Mouse (Mus musculus) gastrocnemius, adult 8-10 months (tissue): ENCODE results near the gene Smim9. TPM values are rescaled to one million over a fixed set of nuclear protein-coding genes. Genes with fewer than 3 reads are reported as not detected.
"Not testable (repeated sequence)": the region's sequence is repeated elsewhere in the genome, so short reads cannot be mapped to it uniquely, and the experiment has no call there.

Experiments used
- DNase-seq, 2 experiments: peaks; one replicate each; pipeline ENCODE4 v3.0.0; 2022; ENCODE audit warnings: low spot score in 2 of 2
- total RNA-seq, 4 experiments: library from RNA; stranded (reverse); gene quantifications; 2 replicates each; pipeline ENCODE4 v1.2.4; 2022

The Smim9 gene
- total RNA-seq: not detected

GRCm38 (mm10) chrX:75163670-75164069 lies at the start of gene Smim9:
TSS of gene Smim9 (minus strand) at chrX:75163770.
- DNase-seq: no peak

GRCm38 (mm10) chrX:75155576-75156243 lies 7.9 kb downstream of the Smim9 start:
- DNase-seq: peak; percentile 30 to 39

GRCm38 (mm10) chrX:75152249-75152648 lies 11.3 kb downstream of the Smim9 start:
- no peak for DNase-seq

DNA sequence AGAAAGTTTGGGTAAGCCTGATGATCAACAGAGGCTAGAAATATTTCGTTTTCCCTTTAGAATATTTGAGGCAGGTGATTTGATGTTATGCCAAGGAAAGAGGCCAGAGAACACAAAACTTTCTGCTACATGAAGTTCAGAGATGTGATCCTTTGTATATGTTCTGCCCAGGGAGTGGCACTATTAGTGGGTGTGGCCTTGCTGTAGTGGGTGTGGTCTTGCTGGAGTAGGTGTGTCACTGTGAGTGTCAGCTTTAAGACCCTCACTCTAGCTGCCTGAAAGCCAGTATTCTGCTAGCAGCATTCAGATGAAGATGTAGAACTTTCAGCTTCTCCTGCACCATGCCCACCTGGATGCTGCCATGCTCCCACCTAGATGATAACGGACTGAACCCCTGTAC lies 13.3 kb downstream of the Smim9 start:
- no peak for DNase-seq

DNA sequence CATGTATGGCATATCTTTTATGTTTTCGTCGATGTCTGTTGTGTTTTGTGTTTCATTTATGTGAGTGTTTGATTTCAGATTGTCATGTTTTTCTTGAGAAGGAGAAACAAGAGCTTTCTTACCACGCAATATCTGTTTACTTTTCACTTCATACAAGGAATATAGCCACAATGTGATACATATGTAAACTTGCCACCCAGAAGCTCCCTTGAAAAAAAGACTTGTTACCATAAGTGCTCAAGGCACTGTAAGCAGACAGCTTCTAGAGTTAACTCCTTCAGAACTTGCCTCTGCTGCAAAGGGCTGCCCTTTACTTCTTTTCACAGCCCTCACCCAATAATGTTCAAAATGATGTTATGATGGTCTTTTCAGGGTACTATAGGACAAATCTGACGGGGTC lies 15.2 kb downstream of the Smim9 start:
- no peak for DNase-seq

GRCm38 (mm10) chrX:75143124-75143555 lies 20.4 kb downstream of the Smim9 start:
- not testable (repeated sequence) for DNase-seq

GRCm38 (mm10) chrX:75138182-75138581 lies 25.4 kb downstream of the Smim9 start:
- no peak for DNase-seq

DNA sequence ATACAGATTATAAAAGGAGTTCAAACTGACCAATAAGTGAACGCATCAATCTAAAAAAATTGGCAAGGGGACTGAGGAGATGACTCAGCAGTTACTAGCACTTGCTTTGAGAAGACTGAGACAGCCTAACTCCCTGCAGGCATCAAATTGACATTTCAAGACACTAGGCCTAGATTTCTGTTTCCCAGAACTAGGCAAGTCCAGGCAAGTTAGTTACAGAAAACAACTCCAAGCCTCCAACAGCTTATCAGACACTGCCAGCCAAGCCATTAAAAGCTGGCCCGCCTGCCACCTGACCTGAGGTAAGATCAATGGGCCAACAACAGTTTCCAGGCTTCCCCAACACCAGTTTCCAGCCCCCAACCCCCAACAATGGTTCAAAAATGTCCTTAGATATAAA lies 25.8 kb downstream of the Smim9 start:
- DNase-seq: no peak

- no peak for DNase-seq
These were observed 26.6 kb downstream of the Smim9 start for GRCm38 (mm10) chrX:75136938-75137337.

DNA sequence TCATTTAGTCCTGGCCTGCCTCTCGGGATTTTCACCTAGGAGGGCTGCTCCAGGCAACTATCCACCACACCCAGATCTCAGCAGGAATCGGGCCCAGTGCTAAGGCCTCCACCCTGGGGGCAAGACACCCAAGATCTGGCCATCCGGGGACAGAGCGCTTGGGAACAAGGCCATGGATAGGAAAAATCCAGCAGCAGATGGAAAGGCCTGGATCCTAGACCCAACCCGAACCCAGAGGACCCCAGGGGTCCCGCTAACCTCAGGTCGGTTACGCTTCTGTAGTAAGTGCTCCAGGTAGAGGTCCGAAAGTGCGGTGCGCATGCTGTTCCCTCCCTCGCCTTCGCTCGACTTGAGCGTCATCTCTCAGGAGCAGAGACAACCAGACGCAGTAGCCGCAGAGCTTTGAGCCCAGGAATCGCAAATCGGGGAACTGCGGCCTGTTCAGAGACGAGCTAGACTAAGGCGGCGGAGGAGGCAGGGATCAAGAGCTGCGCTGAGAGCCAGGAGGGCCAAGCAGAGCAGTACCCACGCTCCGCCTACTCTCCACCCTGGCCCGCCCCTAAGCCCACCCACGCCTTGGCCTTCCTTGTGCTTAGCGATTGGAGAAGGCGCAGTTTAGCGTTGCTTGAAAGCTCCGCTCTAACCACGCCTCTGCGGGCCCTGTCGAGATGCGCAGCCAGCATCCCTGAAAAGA lies 33.0 kb downstream of the Smim9 start, which contains the start of gene Mpp1:
Gene Mpp1 (minus strand): TSS at position 550 of the 694 bp plus-strand sequence.
- peak; percentile 63 to 67 for DNase-seq

GRCm38 (mm10) chrX:75129474-75129873 lies 34.1 kb downstream of the Smim9 start:
- DNase-seq: no peak

DNA sequence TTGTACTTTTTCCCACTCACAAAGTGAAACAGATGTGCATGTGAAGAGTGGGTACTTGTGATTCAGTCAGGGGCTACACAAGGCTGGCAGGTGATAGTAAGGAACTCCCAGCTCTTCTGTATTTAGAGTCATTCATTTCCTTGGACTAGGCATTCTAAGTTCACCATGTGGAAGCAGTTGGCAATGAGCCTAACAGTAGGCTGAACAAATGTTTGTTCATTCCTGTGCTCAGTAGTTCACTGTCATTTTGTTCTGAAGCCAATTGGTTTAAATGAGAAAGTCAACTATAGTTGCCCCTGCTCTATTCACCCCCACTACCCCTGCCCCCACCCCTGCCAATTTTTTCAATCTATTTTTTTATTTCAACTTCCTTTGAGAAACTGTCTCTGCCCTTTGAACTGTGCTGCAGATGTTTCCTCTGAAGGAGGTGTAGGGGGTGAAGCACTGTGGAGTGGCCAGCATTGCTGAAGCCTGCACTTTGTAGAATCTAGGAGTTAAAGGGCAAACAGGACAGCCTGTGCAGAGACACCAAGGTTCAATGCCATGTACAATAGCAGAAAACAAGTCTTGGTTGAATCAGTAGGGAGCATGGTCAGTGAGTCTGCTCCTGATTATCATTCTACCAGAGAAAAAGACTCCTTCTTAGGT lies 35.1 kb downstream of the Smim9 start:
- no peak for DNase-seq

GRCm38 (mm10) chrX:75126893-75127292 lies 36.7 kb downstream of the Smim9 start:
- no peak for DNase-seq

DNA sequence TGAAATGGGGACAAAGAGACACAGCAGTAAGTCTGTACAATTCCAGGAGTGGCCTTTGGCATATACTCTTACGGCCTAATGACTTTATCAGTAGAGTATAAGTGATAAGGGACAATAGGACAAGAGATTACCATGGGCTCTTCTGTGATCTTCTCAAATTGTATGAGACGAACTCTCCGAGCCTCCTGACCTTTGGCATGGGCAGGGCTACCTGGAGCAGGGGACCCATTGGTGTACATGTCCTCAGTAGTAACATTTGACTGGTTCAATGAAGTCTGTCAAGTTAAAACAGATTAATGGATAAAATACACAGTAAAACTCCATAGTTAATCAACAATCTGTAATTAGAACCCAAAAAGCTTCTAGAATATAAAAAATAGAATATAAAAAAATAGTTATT lies 38.0 kb downstream of the Smim9 start:
- DNase-seq: no peak

DNA sequence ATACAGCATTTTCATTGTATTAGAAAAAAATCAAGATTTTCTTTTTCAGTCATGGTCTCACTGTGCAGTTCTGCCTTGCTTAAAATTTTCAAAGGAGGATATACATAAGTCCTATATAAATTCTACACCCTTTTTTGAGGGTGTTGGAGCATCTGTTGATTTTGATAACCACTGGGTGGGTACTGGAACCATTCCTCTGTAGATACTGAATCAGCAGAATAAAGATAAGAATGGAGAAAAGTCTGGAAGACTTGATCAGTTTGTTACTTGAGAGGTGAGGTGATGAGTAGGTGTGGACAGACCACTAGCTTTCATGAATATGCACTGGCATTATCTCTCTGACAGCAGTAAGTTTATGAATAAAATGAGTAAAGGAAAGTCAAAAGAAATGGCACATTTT lies 48.0 kb downstream of the Smim9 start:
- no peak for DNase-seq

GRCm38 (mm10) chrX:75102293-75102692 lies 61.3 kb downstream of the Smim9 start:
- DNase-seq: no peak

- no peak for DNase-seq
These were observed 64.8 kb downstream of the Smim9 start for GRCm38 (mm10) chrX:75098799-75099198.

- peak in 1 of 2 experiments; percentile 2 for DNase-seq
These were observed 67.3 kb downstream of the Smim9 start for GRCm38 (mm10) chrX:75096163-75096770.
